Comparison of ENCODE assay signal across 12 mouse cellular contexts in genomic region chr8:121695585-121696184, GRCm38 (mm10). TPM values are rescaled to one million over a fixed set of nuclear protein-coding genes. Genes with fewer than 3 reads are reported as not detected.
A peak's percentile ranks its signal among the peaks of the same experiment; 100 is the strongest.
DNase-seq lines count a peak whose midpoint lies in the region; ATAC-seq and TF ChIP-seq lines count a peak whose summit lies in the region.
"Had no signal": no experiment of that assay in that cellular context is flagged by ENCODE, and none has a peak within 500 bp of the region (broad histone marks: within the 10 kb centered on the region; RNA-seq: fewer than 3 reads in every experiment).

No protein-coding gene starts in this region.

- H3K9ac ChIP-seq in stomach, postnatal 0 days (ENCODE audit: low read length) = no peak overlapping the region
- H3K9ac ChIP-seq: hindbrain, embryonic 15.5 days; liver, embryonic 13.5 days had no signal

- no peak for ATAC-seq in cerebellum, adult (ENCODE audit: insufficient number of reproducible peaks, low FRiP score, low TSS enrichment)
- ATAC-seq in erythroblast, adult 5-6 weeks (replicated peaks; ENCODE audit: low FRiP score, poor library complexity, severe bottlenecking) = no peak
- no peak for ATAC-seq in stomach, postnatal 0 days (ENCODE audit: low FRiP score, low TSS enrichment)

- H3K9me3 ChIP-seq in stomach, postnatal 0 days (ENCODE audit: control insufficient read depth, low read length) = no peaks in the 10 kb centered on the region
- H3K9me3 ChIP-seq: hindbrain, embryonic 15.5 days; liver, embryonic 13.5 days had no signal

- TF ChIP-seq POLR2A in cerebellum, adult 2 months (IDR thresholded peaks at IDR 0.05; ENCODE audit: borderline replicate concordance, insufficient read depth, low read length) = no peak

- 39% methylated on average over 6 of the region's 6 CpGs for WGBS in cerebellum, adult 2 months
- 68% methylated on average over 6 of the region's 6 CpGs for WGBS in stomach, postnatal 0 days

- no peak for TF ChIP-seq CTCF in cerebellum, adult 2 months (IDR thresholded peaks at IDR 0.05; ENCODE audit: borderline replicate concordance, insufficient read depth, low read depth, low read length)
- TF ChIP-seq CTCF in stomach, postnatal 0 days (IDR thresholded peaks at IDR 0.05; ENCODE audit: low read depth) = no peak

- H3K27me3 ChIP-seq in cerebellum, adult 2 months (ENCODE audit: control insufficient read depth, insufficient read depth, low read length) = no peaks in the 10 kb centered on the region
- H3K27me3 ChIP-seq in stomach, postnatal 0 days (ENCODE audit: control insufficient read depth, insufficient read depth, low read length) = no peaks in the 10 kb centered on the region
- H3K27me3 ChIP-seq: hindbrain, embryonic 15.5 days; liver, embryonic 13.5 days had no signal

- H3K4me2 ChIP-seq in stomach, postnatal 0 days (replicated peaks; ENCODE audit: low read depth) = no peak overlapping the region
- H3K4me2 ChIP-seq: hindbrain, embryonic 15.5 days; liver, embryonic 13.5 days had no signal

- peaks cover 42% of the 10 kb centered on the region for H3K4me1 ChIP-seq in cerebellum, adult 2 months (ENCODE audit: control insufficient read depth, insufficient read depth, low read length)
- H3K4me1 ChIP-seq in stomach, postnatal 0 days (replicated peaks; ENCODE audit: control insufficient read depth, insufficient read depth) = no peaks in the 10 kb centered on the region
- H3K4me1 ChIP-seq: liver, embryonic 13.5 days had no signal

- TF ChIP-seq EP300 in stomach, postnatal 0 days (optimal IDR thresholded peaks at IDR 0.05) = no peak

- no peak overlapping the region for H3K4me3 ChIP-seq in cerebellum, adult 2 months (replicated peaks; ENCODE audit: insufficient read depth, low read depth, low read length)
- no peak overlapping the region for H3K4me3 ChIP-seq in stomach, postnatal 0 days (ENCODE audit: low read depth, low read length)
- H3K4me3 ChIP-seq: erythroblast, embryonic 14.5 days; hindbrain, embryonic 15.5 days; liver, embryonic 13.5 days had no signal

- H3K27ac ChIP-seq in cerebellum, adult 2 months (ENCODE audit: insufficient read depth, low read length) = no peak overlapping the region
- no peak overlapping the region for H3K27ac ChIP-seq in stomach, postnatal 0 days (replicated peaks)
- H3K27ac ChIP-seq: hindbrain, embryonic 15.5 days; liver, embryonic 13.5 days had no signal

- no peaks in the 10 kb centered on the region for H3K36me3 ChIP-seq in stomach, postnatal 0 days (ENCODE audit: control insufficient read depth, insufficient read depth, low read length)
- H3K36me3 ChIP-seq: hindbrain, embryonic 15.5 days; liver, embryonic 13.5 days had no signal

- DNase-seq in cerebellum, adult 2 months = peak; percentile 47 to 50
- peak; percentile 83 for DNase-seq in 3T3-L1 (ENCODE audit: low read depth, low spot score)
- DNase-seq in fibroblast of lung, adult 2 months (ENCODE audit: low read depth) = peak; percentile 93
- DNase-seq in kidney, postnatal 14 days = peak; percentile 86
- DNase-seq in thymus, postnatal 14 days = no peak
- DNase-seq in stomach, postnatal 0 days (ENCODE audit: low spot score) = no peak
- DNase-seq: liver, embryonic 13.5 days; thymus, postnatal 25 days had no signal

RNA-seq across cellular contexts. Expression of gene Jph3, which starts 33.7 kb away (rescaled TPM):
- 143 and 154 TPM in 2 replicates for polyA plus RNA-seq in cerebellum, adult 2 months (2012; rRNA removed)
- total RNA-seq in erythroblast, adult 5-6 weeks (2015; ENCODE audit: low replicate concordance) = not detected in 2 replicates
- not detected in 2 replicates for total RNA-seq in erythroblast, adult 5-6 weeks (2017; ENCODE audit: low replicate concordance)
- 1.7 and 2.1 TPM in 2 replicates for polyA plus RNA-seq in stomach, postnatal 0 days (2015; fragmentation: Nextera tagmentation; extraction: Ambion mirVana)
- polyA plus RNA-seq: erythroblast, embryonic 14.5 days had no signal

RNA-seq across cellular contexts. Expression of gene Zcchc14, which starts 43.0 kb away (rescaled TPM):
- 37.0 and 41.0 TPM in 2 replicates for polyA plus RNA-seq in cerebellum, adult 2 months (2012; rRNA removed)
- not detected in 2 replicates for total RNA-seq in erythroblast, adult 5-6 weeks (2015; ENCODE audit: low replicate concordance)
- 0.14 TPM in 1 of 2 replicates, not detected in the other for total RNA-seq in erythroblast, adult 5-6 weeks (2017; ENCODE audit: low replicate concordance)
- polyA plus RNA-seq in stomach, postnatal 0 days (2015; fragmentation: Nextera tagmentation; extraction: Ambion mirVana) = 4.5 and 5.1 TPM in 2 replicates
- polyA plus RNA-seq: erythroblast, embryonic 14.5 days had no signal

Comparison
In these comparisons a context has a peak if more than half of its experiments do, and no peak if none do; other contexts are left out.
1. DNase-seq: peak in cerebellum, adult 2 months (2 of 2), 3T3-L1 (single experiment), fibroblast of lung, adult 2 months (single experiment) and kidney, postnatal 14 days (single experiment); none in thymus, postnatal 14 days (single experiment) and stomach, postnatal 0 days (single experiment).
2. RNA of gene Jph3, which starts 33.7 kb away (polyA plus RNA-seq): 143 to 154 TPM in cerebellum, adult 2 months; 1.7 to 2.1 TPM in stomach, postnatal 0 days; every median in the first group is over 10 times any median in the second.